Mouse (Mus musculus) forebrain, embryonic 16.5 days (tissue): ENCODE measurements at regions not wholly inside any gene's neighbourhood (a gene's known extent, or its start where the extent isn't known, plus 50 kb on each side); places are given as distances from the start of the nearest gene placed in this dataset.
"Not testable (repeated sequence)": the region's sequence is repeated elsewhere in the genome, so short reads cannot be mapped to it uniquely, and the experiment has no call there.

Experiments
- ATAC-seq: fragments of 200-750 bp; cut with Nextera tagmentation; 2 replicates; pipeline ENCODE4 v1.8.0; 2017; ENCODE audit warnings: mild to moderate bottlenecking, moderate library complexity
- H3K27ac ChIP-seq: fragments of 300-500 bp; sonication (generic); 2 replicates; pipeline ENCODE4 v1.5.1; 2014; ENCODE audit warnings: low read length, control low read depth
- H3K27me3 ChIP-seq: fragments of 300-500 bp; sonication (generic); replicated peaks from 2 replicates; pipeline ENCODE4 v1.6.1; 2014; ENCODE audit warnings: low read length; ENCODE audit not compliant: control insufficient read depth, insufficient read depth
- H3K36me3 ChIP-seq: fragments of 300-500 bp; sonication (generic); 2 replicates; pipeline ENCODE4 v1.6.1; 2014; ENCODE audit not compliant: control insufficient read depth, insufficient read depth
- H3K4me1 ChIP-seq: fragments of 300-500 bp; sonication (generic); replicated peaks from 2 replicates; pipeline ENCODE4 v1.6.1; 2014; ENCODE audit warnings: low read length; ENCODE audit not compliant: control insufficient read depth, insufficient read depth
- H3K4me2 ChIP-seq: fragments of 300-500 bp; sonication (generic); 2 replicates; pipeline ENCODE4 v1.6.1; 2014; ENCODE audit warnings: mild to moderate bottlenecking, low read length, control low read depth
- H3K4me3 ChIP-seq: fragments of 300-500 bp; sonication (generic); replicated peaks from 2 replicates; pipeline ENCODE4 v1.5.1; 2014; ENCODE audit warnings: mild to moderate bottlenecking, low read length, control low read depth
- H3K9ac ChIP-seq: fragments of 300-500 bp; sonication (generic); replicated peaks from 2 replicates; pipeline ENCODE4 v1.6.1; 2014; ENCODE audit warnings: low read depth, low read length, control low read depth
- H3K9me3 ChIP-seq: fragments of 300-500 bp; sonication (generic); 2 replicates; pipeline ENCODE4 v1.6.1; 2016; ENCODE audit warnings: low read length; ENCODE audit not compliant: control insufficient read depth
- WGBS: fragments of 180-500 bp; shearing (Covaris S2); extraction: QIAGEN DNeasy Blood & Tissue Kit; methylation state at CpG from one replicate; pipeline ENCODE4 v1.1.7; 2014; 5-methylcytosine and 5-hydroxymethylcytosine counted together

DNA sequence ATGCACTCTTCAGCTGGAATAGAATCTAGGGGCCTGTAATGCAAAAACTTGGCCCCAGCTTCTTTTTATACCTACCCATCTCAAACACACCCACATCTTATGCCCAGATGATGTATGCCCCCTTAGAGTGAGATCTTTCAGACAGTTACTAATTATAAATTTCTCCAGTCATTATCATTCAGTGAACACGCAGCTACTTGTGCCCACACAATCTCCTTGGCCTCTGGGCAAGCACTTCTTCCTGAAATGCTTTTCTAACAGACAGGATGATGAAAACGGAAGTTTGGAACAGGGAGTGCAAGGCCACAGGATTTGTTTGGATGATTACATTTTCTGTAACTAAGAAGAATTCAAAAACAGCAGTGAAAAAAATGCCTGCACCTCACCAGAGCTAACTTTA lies 100.4 kb upstream of the Pdc start:
- H3K4me2 ChIP-seq = no peak overlapping the region
- no peaks in the 10 kb centered on the region for H3K27me3 ChIP-seq
- WGBS = 78% methylated on average over 2 of the region's 2 CpGs
- no peak overlapping the region for H3K4me3 ChIP-seq
- H3K4me1 ChIP-seq = no peaks in the 10 kb centered on the region
- H3K9ac ChIP-seq = no peak overlapping the region
- no peak overlapping the region for H3K27ac ChIP-seq
- H3K9me3 ChIP-seq = no peaks in the 10 kb centered on the region
- no peak for ATAC-seq
- no peaks in the 10 kb centered on the region for H3K36me3 ChIP-seq

DNA sequence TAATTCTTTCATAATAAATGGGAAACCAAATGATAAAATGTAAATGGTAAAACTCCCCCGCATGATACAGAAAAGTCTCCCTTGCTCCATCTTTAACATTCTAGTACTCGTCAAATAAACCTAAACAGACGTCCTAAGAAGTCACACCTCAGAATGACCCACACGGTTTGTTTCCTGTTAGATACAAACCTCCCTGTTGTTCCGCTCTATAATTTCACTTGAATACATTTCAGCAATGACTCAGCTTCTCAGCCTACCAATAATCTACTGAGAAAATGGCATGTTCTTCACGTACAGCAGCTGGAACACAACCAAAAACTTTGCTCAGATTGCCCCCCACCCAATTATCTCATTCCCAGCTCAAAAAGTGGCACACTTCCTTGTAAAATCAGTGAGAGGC lies 93.7 kb upstream of the Pdc start:
- WGBS = 77% methylated on average over 6 of the region's 6 CpGs
- H3K4me3 ChIP-seq = no peak overlapping the region
- no peaks in the 10 kb centered on the region for H3K27me3 ChIP-seq
- no peak overlapping the region for H3K9ac ChIP-seq
- H3K4me1 ChIP-seq = no peaks in the 10 kb centered on the region
- ATAC-seq = no peak
- no peaks in the 10 kb centered on the region for H3K36me3 ChIP-seq
- H3K9me3 ChIP-seq = no peaks in the 10 kb centered on the region
- H3K27ac ChIP-seq = no peak overlapping the region
- H3K4me2 ChIP-seq = no peak overlapping the region

DNA sequence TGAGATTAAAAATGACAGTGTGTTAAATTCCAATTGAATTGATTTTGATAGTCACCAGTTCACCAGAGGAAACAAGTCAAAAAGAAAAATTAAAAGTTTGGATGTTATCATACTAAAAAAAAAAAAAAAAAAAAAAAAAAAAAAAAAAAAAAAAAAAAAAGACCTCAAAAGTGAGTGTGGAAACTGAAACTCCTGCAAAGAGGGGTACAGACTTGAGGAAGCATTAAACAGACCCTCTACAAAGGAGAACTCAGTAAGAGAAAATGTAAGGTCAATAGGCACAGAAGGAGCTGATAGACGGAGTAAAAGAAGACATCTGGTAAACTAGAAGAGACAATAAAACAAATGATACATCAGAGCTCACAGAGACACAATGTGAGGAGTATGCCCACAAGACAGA lies 79.7 kb upstream of the Pdc start:
- not testable (repeated sequence) for H3K9me3 ChIP-seq, H3K4me3 ChIP-seq, H3K27me3 ChIP-seq, H3K4me2 ChIP-seq, ATAC-seq, H3K9ac ChIP-seq, H3K4me1 ChIP-seq, H3K27ac ChIP-seq, H3K36me3 ChIP-seq
- 96% methylated on average over 1 of the region's 1 CpGs for WGBS

DNA sequence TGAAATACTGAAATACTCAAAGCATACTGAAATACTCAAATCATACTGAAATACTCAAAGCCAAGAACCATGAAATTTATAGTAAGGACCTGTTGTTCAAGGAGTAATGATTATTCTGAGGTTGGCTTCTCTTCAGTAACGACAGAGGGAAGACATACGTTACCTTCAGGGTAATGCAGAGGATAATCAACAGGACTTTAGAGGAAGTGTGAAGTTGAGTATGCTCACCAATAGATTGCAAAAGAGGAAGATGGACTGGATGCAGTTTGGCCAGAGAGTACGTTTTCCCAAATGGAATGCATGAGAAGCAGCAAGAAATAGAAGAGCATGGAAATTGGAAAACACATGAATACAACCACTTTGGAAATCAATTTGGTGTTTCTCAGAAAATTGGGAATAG lies 79.1 kb upstream of the Pdc start:
- WGBS = 86% methylated on average over 3 of the region's 3 CpGs
- ATAC-seq = no peak
- no peaks in the 10 kb centered on the region for H3K27me3 ChIP-seq

DNA sequence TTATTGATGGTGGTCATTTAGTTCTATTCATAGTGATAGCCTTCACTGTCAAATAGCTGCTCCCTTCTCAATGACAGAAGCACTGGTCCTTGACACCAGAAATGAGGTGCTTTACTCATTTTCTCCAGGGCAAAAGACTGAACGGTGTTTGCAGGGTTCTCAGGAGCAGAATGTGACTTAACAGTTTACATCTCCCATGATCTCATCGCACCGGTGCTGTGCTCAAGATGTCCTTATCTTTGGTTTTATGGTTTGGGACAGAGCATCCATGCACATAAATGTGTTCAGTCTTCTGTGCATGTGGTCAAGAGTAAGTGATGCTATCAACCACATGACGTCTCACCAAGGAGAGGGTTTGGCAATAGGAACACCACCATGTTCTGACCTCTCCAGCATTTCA lies 78.1 kb upstream of the Pdc start:
- Histone ChIP-seq H3K27ac (no peak overlapping the region), H3K27me3 (no peaks in the 10 kb centered on the region), H3K9me3 (no peaks in the 10 kb centered on the region), H3K9ac (no peak overlapping the region), H3K4me2 (no peak overlapping the region), H3K4me1 (no peaks in the 10 kb centered on the region), H3K4me3 (no peak overlapping the region), H3K36me3 (no peaks in the 10 kb centered on the region)
- no peak for ATAC-seq
- 93% methylated on average over 4 of the region's 4 CpGs for WGBS

More for the DNA sequence above, 79.1 kb upstream of the Pdc start:
- H3K4me3 ChIP-seq = no peak overlapping the region
- no peaks in the 10 kb centered on the region for H3K4me1 ChIP-seq
- no peak overlapping the region for H3K4me2 ChIP-seq
- H3K27ac ChIP-seq = no peak overlapping the region
- H3K36me3 ChIP-seq = no peaks in the 10 kb centered on the region
- no peaks in the 10 kb centered on the region for H3K9me3 ChIP-seq
- no peak overlapping the region for H3K9ac ChIP-seq

DNA sequence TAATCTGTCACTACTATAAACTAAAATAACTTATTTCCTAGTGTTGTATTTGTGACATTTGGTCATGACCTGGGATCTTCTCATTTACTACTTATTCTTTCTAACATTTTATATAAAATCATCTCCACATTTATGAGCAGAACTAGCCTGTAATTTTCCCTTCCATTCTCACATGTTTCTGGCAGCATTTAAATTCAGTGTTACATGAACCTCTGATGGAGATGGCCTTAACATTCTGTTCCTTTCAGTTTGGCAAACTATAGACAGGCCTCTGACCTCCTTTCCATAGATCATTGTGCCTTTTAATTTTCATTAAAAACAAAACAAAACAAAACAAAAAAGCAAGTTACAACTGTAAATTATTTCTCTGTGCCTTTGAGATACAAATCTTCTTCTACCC lies 77.1 kb upstream of the Pdc start:
- ATAC-seq = no peak
- no peak overlapping the region for H3K4me3 ChIP-seq
- no peaks in the 10 kb centered on the region for H3K4me1 ChIP-seq
- no peak overlapping the region for H3K4me2 ChIP-seq
- H3K9ac ChIP-seq = no peak overlapping the region
- no peak overlapping the region for H3K27ac ChIP-seq
- no peaks in the 10 kb centered on the region for H3K36me3 ChIP-seq
- no peaks in the 10 kb centered on the region for H3K27me3 ChIP-seq
- H3K9me3 ChIP-seq = no peaks in the 10 kb centered on the region

DNA sequence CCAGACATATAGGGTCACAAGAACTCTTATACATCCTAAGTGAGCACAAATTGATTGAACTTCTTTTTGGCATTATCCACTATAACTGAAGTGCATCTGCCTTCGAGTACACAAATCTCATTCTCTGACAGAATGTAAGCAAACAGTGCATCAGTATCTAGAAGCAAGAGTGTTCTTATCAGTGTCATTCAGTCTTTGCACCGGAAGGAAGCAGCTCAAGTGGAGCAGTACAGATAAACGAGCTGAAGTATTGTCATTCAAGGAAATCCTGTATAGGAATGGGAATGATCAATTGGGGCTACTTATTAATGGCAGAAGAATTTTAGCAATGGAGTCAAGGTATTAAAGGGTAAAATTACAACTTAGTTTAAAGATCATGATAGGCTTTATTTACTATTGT lies 74.3 kb upstream of the Pdc start:
- Histone ChIP-seq H3K27me3 (no peaks in the 10 kb centered on the region), H3K36me3 (no peaks in the 10 kb centered on the region), H3K4me2 (no peak overlapping the region), H3K27ac (no peak overlapping the region), H3K9me3 (no peaks in the 10 kb centered on the region), H3K4me3 (no peak overlapping the region), H3K9ac (no peak overlapping the region), H3K4me1 (no peaks in the 10 kb centered on the region)
- WGBS = 74% methylated on average over 3 of the region's 3 CpGs
- ATAC-seq = no peak

DNA sequence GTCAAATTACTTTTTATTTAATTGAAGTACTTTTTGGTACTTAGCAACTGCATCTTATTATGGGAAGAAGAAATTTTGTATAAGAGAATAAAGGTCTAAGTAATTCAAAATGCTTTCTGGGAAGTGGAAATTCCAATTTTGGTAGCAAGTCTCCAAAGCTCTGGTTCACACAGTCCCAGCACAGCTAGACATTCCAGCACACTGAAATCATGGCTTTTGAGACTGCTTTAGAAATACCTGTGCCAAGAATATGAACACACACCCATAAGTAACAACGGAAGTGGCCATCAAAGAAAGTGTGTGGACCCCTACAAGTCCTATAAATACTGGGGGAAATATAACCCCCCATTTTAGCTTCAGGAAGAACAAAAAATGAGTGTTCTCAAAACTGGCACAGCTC lies 67.8 kb upstream of the Pdc start:
- Histone ChIP-seq H3K4me1 (no peaks in the 10 kb centered on the region), H3K27ac (no peak overlapping the region), H3K36me3 (no peaks in the 10 kb centered on the region), H3K4me2 (no peak overlapping the region), H3K9me3 (no peaks in the 10 kb centered on the region), H3K9ac (no peak overlapping the region), H3K4me3 (no peak overlapping the region), H3K27me3 (no peaks in the 10 kb centered on the region)
- ATAC-seq = no peak
- WGBS = 97% methylated on average over 1 of the region's 1 CpGs

DNA sequence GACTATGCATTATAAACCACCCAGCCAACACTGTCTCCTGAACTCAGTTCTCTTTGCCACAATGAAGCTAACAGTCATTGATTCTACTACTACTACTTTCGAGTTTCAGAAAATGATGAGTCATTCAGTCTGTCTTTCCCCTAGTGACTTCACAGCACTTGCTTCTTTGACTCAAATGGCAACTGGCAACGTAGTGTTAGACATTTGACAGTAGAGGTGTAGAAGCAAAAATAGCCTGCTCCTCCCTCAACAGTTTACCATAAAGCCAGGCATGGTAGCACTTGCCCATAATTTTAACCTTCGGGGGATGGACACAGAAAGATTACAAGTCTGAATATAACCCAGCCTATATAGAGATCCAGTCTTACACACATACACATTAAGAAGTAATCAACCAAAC lies 67.3 kb upstream of the Pdc start:
- Histone ChIP-seq H3K9ac (no peak overlapping the region), H3K4me2 (no peak overlapping the region), H3K27ac (no peak overlapping the region), H3K27me3 (no peaks in the 10 kb centered on the region), H3K4me3 (no peak overlapping the region), H3K9me3 (no peaks in the 10 kb centered on the region), H3K36me3 (no peaks in the 10 kb centered on the region), H3K4me1 (no peaks in the 10 kb centered on the region)
- 87% methylated on average over 3 of the region's 3 CpGs for WGBS
- no peak for ATAC-seq

DNA sequence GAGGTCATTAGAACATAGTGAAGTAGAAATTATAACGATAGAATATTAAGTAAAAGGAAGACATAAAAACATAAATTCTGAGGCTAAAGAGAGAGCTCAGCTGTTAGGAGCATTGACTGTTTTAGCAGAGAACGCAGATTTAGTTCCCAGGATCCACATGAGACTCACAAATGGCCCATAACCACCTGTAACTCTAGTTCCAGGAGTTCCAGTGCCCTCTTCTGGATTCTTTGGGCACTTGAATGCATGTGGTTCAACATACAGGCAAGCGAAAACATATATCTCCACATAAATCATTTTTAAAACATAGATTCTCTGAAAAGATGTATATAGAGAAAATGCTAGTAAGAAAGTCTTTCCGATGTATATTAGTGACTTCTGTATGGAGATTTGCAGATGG lies 61.6 kb upstream of the Pdc start:
- 64% methylated on average over 4 of the region's 4 CpGs for WGBS
- no peak for ATAC-seq
- H3K27me3 ChIP-seq = no peaks in the 10 kb centered on the region

More for the DNA sequence above, 61.6 kb upstream of the Pdc start:
- no peaks in the 10 kb centered on the region for H3K4me1 ChIP-seq
- no peaks in the 10 kb centered on the region for H3K36me3 ChIP-seq
- H3K4me2 ChIP-seq = no peak overlapping the region
- no peak overlapping the region for H3K4me3 ChIP-seq
- no peak overlapping the region for H3K27ac ChIP-seq
- no peak overlapping the region for H3K9ac ChIP-seq
- no peaks in the 10 kb centered on the region for H3K9me3 ChIP-seq
